Mouse (Mus musculus) hindbrain, embryonic 13.5 days (tissue): Measurements from ENCODE around the gene Dpp10. TPM values are rescaled to one million over a fixed set of nuclear protein-coding genes. Genes with fewer than 3 reads are reported as not detected.
A peak's percentile ranks its signal among the peaks of the same experiment; 100 is the strongest.

ENCODE experiments used
- ATAC-seq: fragments of 200-750 bp; cut with Nextera tagmentation; 2 replicates; pipeline ENCODE4 v1.8.0; 2017; ENCODE audit warnings: moderate TSS enrichment; ENCODE audit not compliant: low FRiP score
- H3K27ac ChIP-seq: fragments of 300-500 bp; sonication (generic); 2 replicates; pipeline ENCODE4 v1.5.1; 2015; ENCODE audit warnings: inconsistent platforms, mild to moderate bottlenecking, moderate library complexity
- H3K27me3 ChIP-seq: fragments of 300-500 bp; sonication (generic); 2 replicates; pipeline ENCODE4 v1.6.1; 2015; ENCODE audit warnings: mild to moderate bottlenecking, inconsistent platforms
- H3K36me3 ChIP-seq: fragments of 300-500 bp; sonication (generic); 2 replicates; pipeline ENCODE4 v1.6.1; 2015; ENCODE audit warnings: mild to moderate bottlenecking, inconsistent platforms
- H3K4me1 ChIP-seq: fragments of 300-500 bp; sonication (generic); replicated peaks from 2 replicates; pipeline ENCODE4 v1.6.1; 2015; ENCODE audit warnings: inconsistent platforms
- H3K4me2 ChIP-seq: fragments of 300-500 bp; sonication (generic); 2 replicates; pipeline ENCODE4 v1.6.1; 2015; ENCODE audit warnings: inconsistent platforms, mild to moderate bottlenecking, moderate library complexity
- H3K4me3 ChIP-seq: fragments of 300-500 bp; sonication (generic); 2 replicates; pipeline ENCODE4 v1.5.1; 2015; ENCODE audit warnings: mild to moderate bottlenecking, inconsistent platforms
- H3K9ac ChIP-seq: fragments of 300-500 bp; sonication (generic); 2 replicates; pipeline ENCODE4 v1.6.1; 2015; ENCODE audit warnings: mild to moderate bottlenecking, inconsistent platforms
- H3K9me3 ChIP-seq: fragments of 300-500 bp; sonication (generic); 2 replicates; pipeline ENCODE4 v1.6.1; 2016; ENCODE audit warnings: inconsistent platforms
- WGBS: fragments of 180-500 bp; shearing (Covaris S2); methylation state at CpG from one replicate; pipeline ENCODE4 v1.1.7; 2015; 5-methylcytosine and 5-hydroxymethylcytosine counted together
- polyA plus RNA-seq: library from polyadenylated mRNA; unstranded; fragments of >200 nt; fragmentation: Nextera tagmentation; extraction: Ambion mirVana; gene quantifications from 2 replicates; pipeline ENCODE4 v1.2.1, GENCODE M21; 2015

Dpp10 gene
- polyA plus RNA-seq, result 11.9 and 13.4 TPM in 2 replicates

GRCm38 (mm10) chr1:124044925-124045640 lies at the start of gene Dpp10:
Dpp10 (minus strand) TSS chr1:124045559.
- peaks cover 18% of the 10 kb centered on the region for H3K27me3 ChIP-seq
- H3K4me3 ChIP-seq, result peak within 1 kb of the TSS; percentile 64
- peak within 1 kb of the TSS; percentile 91 for H3K27ac ChIP-seq
- no peaks in the 10 kb centered on the region for H3K36me3 ChIP-seq
- WGBS, result under 1% methylated on average over 35 of the region's 38 CpGs
- no peaks in the 10 kb centered on the region for H3K9me3 ChIP-seq
- H3K4me1 ChIP-seq, result peaks cover 15% of the 10 kb centered on the region
- peak; percentile 64 for ATAC-seq
- peak within 1 kb of the TSS; percentile 81 for H3K9ac ChIP-seq
- peak within 1 kb of the TSS; percentile 83 for H3K4me2 ChIP-seq

DNA sequence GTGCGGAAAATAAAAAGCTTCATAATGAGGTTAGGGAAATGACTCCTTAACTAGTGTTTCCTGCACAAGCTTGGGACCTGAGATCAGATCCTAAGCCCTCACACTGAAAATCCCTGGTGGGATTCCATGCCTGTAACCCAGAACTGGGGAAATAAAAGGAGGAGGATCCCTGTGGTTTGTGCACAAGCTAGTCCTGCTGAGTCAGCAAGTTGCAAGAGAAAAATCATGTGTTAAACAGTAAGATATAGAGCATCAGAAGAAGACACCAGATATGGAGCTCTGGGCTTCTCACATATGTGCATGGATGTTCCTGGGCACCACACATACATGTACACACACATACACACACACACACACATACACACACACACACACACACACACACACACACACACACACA lies 3.2 kb upstream of the Dpp10 start:
- WGBS, result 93% methylated on average over 1 of the region's 1 CpGs
- Histone ChIP-seq H3K9ac (no peak overlapping the region), H3K27me3 (peaks cover 18% of the 10 kb centered on the region), H3K4me2 (no peak overlapping the region), H3K27ac (no peak overlapping the region), H3K36me3 (no peaks in the 10 kb centered on the region), H3K4me3 (no peak overlapping the region), H3K9me3 (no peaks in the 10 kb centered on the region), H3K4me1 (peaks cover 15% of the 10 kb centered on the region)
- ATAC-seq, result no peak

GRCm38 (mm10) chr1:124045761-124046300 lies 472 bp upstream of the Dpp10 start:
- no peaks in the 10 kb centered on the region for H3K36me3 ChIP-seq
- H3K9me3 ChIP-seq, result no peaks in the 10 kb centered on the region
- peak overlapping the region; percentile 83 for H3K4me2 ChIP-seq
- WGBS, result under 1% methylated on average over 41 of the region's 44 CpGs
- H3K27ac ChIP-seq, result peak overlapping the region; percentile 91
- H3K9ac ChIP-seq, result peak overlapping the region; percentile 81
- H3K4me3 ChIP-seq, result peak overlapping the region; percentile 64
- peaks cover 18% of the 10 kb centered on the region for H3K27me3 ChIP-seq
- peaks cover 15% of the 10 kb centered on the region for H3K4me1 ChIP-seq
- peak; percentile 95 for ATAC-seq

DNA sequence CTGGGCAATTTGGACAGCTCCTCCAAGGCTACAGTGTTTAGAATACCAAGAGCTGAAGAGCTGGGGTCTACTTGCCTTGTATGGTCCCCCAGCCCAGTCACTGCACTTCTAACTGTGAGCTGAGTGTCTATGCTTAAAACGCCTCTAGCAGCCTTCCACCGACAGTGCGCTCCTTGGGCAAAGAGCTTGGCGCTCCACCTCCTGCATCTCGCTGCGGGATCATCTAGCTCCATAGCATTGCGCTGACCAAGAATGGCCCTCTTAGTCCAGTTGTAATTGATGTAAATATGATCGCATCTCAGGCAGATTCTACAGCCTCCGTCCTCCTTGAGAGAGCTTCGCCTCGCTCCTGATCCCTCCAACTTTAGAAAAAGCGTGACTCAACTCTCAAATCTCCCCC lies 1.2 kb downstream of the Dpp10 start:
- Histone ChIP-seq H3K27ac (peak overlapping the region; percentile 91; the same call in 1 of the 2 replicates), H3K4me2 (peak overlapping the region; percentile 83), H3K4me3 (peak overlapping the region; percentile 64), H3K9me3 (no peaks in the 10 kb centered on the region), H3K4me1 (peaks cover 15% of the 10 kb centered on the region), H3K9ac (peak overlapping the region; percentile 81), H3K36me3 (no peaks in the 10 kb centered on the region), H3K27me3 (peaks cover 18% of the 10 kb centered on the region)
- 9% methylated on average over 12 of the region's 12 CpGs for WGBS
- ATAC-seq, result no peak

DNA sequence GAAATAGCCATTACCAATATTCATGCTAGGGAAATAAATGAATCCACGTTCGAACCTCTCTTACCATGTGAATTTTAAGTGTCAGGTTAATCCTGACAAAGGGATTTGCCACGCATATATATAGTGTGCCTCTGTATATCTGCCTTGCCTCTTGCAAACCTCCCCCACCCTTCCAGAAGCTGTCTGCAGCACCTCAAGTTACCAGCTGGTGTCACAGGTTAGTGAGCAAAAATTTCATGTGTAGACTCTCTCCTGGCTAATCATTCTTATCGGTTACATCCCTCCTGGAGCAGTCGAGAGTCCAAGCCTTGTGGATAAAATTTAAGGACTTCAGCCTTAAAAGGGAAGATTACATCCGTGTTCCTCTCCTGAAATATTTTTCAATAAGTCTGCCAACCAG lies 1.9 kb downstream of the Dpp10 start:
- peaks cover 18% of the 10 kb centered on the region for H3K27me3 ChIP-seq
- peak overlapping the region; percentile 81 for H3K9ac ChIP-seq
- 60% methylated on average over 6 of the region's 6 CpGs for WGBS
- peaks cover 15% of the 10 kb centered on the region for H3K4me1 ChIP-seq
- H3K4me3 ChIP-seq, result peak overlapping the region; percentile 64
- ATAC-seq, result no peak
- no peaks in the 10 kb centered on the region for H3K9me3 ChIP-seq
- H3K27ac ChIP-seq, result no peak overlapping the region
- H3K4me2 ChIP-seq, result peak overlapping the region; percentile 83
- no peaks in the 10 kb centered on the region for H3K36me3 ChIP-seq

DNA sequence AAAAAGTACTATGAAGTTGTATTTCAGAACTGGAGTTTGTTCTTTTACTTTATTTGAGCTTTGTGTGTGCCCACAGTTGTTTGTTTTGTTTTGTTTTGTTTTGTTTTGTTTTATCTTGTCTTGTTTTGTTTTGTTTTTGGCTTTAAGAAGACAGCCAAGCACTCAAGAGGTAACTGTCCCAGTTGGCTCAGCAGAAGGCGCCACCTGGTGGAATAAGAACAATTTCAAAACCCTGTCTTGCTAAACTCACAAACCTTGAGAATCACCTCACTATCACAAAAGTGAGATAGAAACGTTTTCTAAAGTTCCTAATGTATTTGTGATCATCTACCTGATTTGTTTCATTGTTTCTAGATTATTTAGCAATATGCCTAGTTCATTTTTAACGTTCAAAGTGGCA lies 3.8 kb downstream of the Dpp10 start:
- Histone ChIP-seq H3K9ac (no peak overlapping the region), H3K4me2 (peak overlapping the region; percentile 32; the same call in 1 of the 2 replicates), H3K9me3 (no peaks in the 10 kb centered on the region), H3K36me3 (no peaks in the 10 kb centered on the region), H3K4me1 (peaks cover 15% of the 10 kb centered on the region), H3K4me3 (no peak overlapping the region), H3K27me3 (peaks cover 13% of the 10 kb centered on the region), H3K27ac (no peak overlapping the region)
- no peak for ATAC-seq
- 3% methylated on average over 3 of the region's 3 CpGs for WGBS

- ATAC-seq, result no peak
- no peaks in the 10 kb centered on the region for H3K4me1 ChIP-seq
- H3K27ac ChIP-seq, result no peak overlapping the region
- no peaks in the 10 kb centered on the region for H3K27me3 ChIP-seq
- H3K36me3 ChIP-seq, result no peaks in the 10 kb centered on the region
- H3K4me3 ChIP-seq, result no peak overlapping the region
- H3K9me3 ChIP-seq, result no peaks in the 10 kb centered on the region
- 75% methylated on average over 4 of the region's 4 CpGs for WGBS
- no peak overlapping the region for H3K4me2 ChIP-seq
- no peak overlapping the region for H3K9ac ChIP-seq
These were observed 9.9 kb downstream of the Dpp10 start for GRCm38 (mm10) chr1:124035306-124035990.

GRCm38 (mm10) chr1:124032677-124033076 lies 12.7 kb downstream of the Dpp10 start:
- H3K9ac ChIP-seq, result no peak overlapping the region

DNA sequence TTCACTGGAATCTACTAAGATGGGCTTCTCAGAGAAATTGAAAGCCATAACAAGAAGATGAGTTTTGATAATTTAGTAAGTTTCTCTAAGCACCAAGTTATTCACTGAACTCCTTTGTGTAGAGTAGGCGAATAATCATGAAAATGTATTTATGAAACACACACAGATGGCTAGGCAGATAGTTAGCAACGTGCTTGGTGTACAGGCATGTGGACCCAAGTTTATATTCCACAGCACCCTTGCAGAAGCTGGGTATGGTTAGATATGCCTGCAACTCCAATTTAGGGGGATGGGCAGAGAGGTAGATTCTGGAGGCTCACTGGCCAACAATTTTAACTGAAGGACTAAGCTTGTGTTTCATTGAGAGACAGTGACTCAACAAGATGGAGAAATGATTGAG lies 13.4 kb downstream of the Dpp10 start:
- H3K4me2 ChIP-seq, result no peak overlapping the region
- no peak overlapping the region for H3K9ac ChIP-seq
- 85% methylated on average over 2 of the region's 2 CpGs for WGBS
- H3K4me3 ChIP-seq, result no peak overlapping the region
- H3K27ac ChIP-seq, result no peak overlapping the region
- no peaks in the 10 kb centered on the region for H3K36me3 ChIP-seq
- no peaks in the 10 kb centered on the region for H3K4me1 ChIP-seq
- no peak for ATAC-seq
- H3K9me3 ChIP-seq, result no peaks in the 10 kb centered on the region
- no peaks in the 10 kb centered on the region for H3K27me3 ChIP-seq

More at GRCm38 (mm10) chr1:124032677-124033076, 12.7 kb downstream of the Dpp10 start:
- Histone ChIP-seq H3K4me3 (no peak overlapping the region), H3K4me1 (no peaks in the 10 kb centered on the region), H3K27ac (no peak overlapping the region), H3K27me3 (no peaks in the 10 kb centered on the region), H3K9me3 (no peaks in the 10 kb centered on the region), H3K4me2 (no peak overlapping the region), H3K36me3 (no peaks in the 10 kb centered on the region)
- 85% methylated on average over 6 of the region's 6 CpGs for WGBS
- no peak for ATAC-seq

DNA sequence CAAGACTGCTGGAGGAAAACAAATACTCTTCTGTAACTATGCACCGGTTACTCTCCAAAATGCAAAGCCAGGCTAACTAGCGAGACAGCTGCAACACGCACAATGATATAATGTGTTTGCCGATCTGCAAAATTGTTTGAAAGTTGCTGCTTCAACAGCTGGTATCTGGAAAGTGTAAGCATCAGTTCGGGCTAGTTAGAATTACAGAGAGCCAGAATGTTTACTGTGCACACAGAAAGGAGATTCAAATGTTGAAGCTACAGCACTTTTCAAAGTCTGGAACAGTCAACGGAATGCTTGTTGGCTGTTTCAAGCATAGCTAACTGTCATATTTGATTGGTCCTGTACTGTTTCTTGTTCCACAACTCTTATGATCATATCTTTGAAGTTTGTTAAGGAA lies 42.6 kb downstream of the Dpp10 start:
- no peaks in the 10 kb centered on the region for H3K27me3 ChIP-seq
- no peak overlapping the region for H3K9ac ChIP-seq
- H3K4me1 ChIP-seq, result no peaks in the 10 kb centered on the region
- H3K4me3 ChIP-seq, result no peak overlapping the region
- WGBS, result 80% methylated on average over 6 of the region's 6 CpGs
- no peak overlapping the region for H3K4me2 ChIP-seq
- H3K27ac ChIP-seq, result no peak overlapping the region
- H3K36me3 ChIP-seq, result no peaks in the 10 kb centered on the region
- no peak for ATAC-seq
- H3K9me3 ChIP-seq, result no peaks in the 10 kb centered on the region

DNA sequence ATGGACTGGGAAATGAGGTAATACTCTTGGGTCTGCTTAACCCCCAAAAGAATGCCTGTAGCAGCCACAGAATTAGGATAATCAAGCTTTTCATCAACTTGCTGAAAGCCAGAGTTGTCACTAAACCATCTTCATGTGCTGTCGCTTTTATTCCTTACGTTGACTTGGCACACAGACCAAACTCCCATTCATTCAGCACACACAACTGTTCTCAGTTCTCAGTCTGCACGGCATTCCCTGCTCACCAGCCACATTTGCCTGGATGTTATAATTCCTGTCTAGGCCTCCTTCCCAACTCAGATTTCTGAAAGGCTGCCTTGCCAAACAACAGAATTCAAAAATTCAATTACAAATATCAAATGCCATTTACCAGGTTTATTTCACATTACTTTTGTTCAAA lies 49.6 kb downstream of the Dpp10 start:
- Histone ChIP-seq H3K9ac (no peak overlapping the region), H3K4me2 (no peak overlapping the region), H3K4me3 (no peak overlapping the region), H3K27ac (no peak overlapping the region), H3K4me1 (no peaks in the 10 kb centered on the region), H3K27me3 (no peaks in the 10 kb centered on the region), H3K36me3 (no peaks in the 10 kb centered on the region), H3K9me3 (no peaks in the 10 kb centered on the region)
- WGBS, result 63% methylated on average over 3 of the region's 3 CpGs
- ATAC-seq, result no peak

- no peak overlapping the region for H3K9ac ChIP-seq
- no peak overlapping the region for H3K4me2 ChIP-seq
- H3K27ac ChIP-seq, result no peak overlapping the region
- no peaks in the 10 kb centered on the region for H3K9me3 ChIP-seq
- WGBS, result 87% methylated on average over 2 of the region's 2 CpGs
- H3K27me3 ChIP-seq, result no peaks in the 10 kb centered on the region
- H3K4me3 ChIP-seq, result no peak overlapping the region
- no peak for ATAC-seq
- H3K36me3 ChIP-seq, result no peaks in the 10 kb centered on the region
- H3K4me1 ChIP-seq, result no peaks in the 10 kb centered on the region
These were observed 59.9 kb downstream of the Dpp10 start for GRCm38 (mm10) chr1:123985324-123986024.
